Mouse (Mus musculus) testis, adult 2 months (tissue): ENCODE results near the gene Aloxe3.

Source experiments
- CTCF ChIP-seq: fragments of 200-500 bp; IDR thresholded peaks from 2 replicates; pipeline ENCODE4 v1.5.1; 2012; ENCODE audit warnings: low read depth, mild to moderate bottlenecking, inconsistent platforms, low read length, moderate library complexity; ENCODE audit not compliant: control insufficient read depth, insufficient read depth, insufficient replicate concordance
- POLR2A ChIP-seq: fragments of 200-500 bp; IDR thresholded peaks from 2 replicates; pipeline ENCODE4 v1.6.1; 2012; ENCODE audit warnings: low read depth, mild to moderate bottlenecking, inconsistent platforms, low read length, moderate library complexity; ENCODE audit not compliant: control insufficient read depth

DNA sequence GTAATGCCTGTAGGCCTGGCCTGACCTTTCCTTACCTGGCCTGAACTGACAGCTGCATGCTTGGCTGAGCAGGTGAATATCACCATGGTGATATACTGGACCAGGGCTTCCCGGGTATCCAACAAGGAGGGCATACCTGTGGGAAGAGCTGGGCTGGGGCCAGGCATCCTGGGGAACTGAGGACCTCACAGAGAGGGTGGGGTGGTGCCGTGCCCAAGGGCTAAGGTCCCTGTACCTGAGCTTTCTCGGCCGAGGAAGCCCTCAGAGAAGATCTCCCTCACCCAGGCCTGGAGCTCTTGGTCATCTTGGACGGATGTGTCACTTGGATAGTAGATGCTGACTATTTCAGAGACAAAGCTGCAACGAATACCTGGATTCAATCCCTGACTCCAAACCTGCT is 60.2 kb downstream of the Aloxe3 start:
- TF ChIP-seq CTCF (no peak), POLR2A (no peak)
